Mouse (Mus musculus): ENCODE results near the gene Herc1. TPM values are rescaled to one million over a fixed set of nuclear protein-coding genes. Genes with fewer than 3 reads are reported as not detected.

The Herc1 gene
- 49.6 and 52.8 TPM in 2 replicates for polyA plus RNA-seq (2015; fragmentation: Nextera tagmentation; extraction: Ambion mirVana)

DNA sequence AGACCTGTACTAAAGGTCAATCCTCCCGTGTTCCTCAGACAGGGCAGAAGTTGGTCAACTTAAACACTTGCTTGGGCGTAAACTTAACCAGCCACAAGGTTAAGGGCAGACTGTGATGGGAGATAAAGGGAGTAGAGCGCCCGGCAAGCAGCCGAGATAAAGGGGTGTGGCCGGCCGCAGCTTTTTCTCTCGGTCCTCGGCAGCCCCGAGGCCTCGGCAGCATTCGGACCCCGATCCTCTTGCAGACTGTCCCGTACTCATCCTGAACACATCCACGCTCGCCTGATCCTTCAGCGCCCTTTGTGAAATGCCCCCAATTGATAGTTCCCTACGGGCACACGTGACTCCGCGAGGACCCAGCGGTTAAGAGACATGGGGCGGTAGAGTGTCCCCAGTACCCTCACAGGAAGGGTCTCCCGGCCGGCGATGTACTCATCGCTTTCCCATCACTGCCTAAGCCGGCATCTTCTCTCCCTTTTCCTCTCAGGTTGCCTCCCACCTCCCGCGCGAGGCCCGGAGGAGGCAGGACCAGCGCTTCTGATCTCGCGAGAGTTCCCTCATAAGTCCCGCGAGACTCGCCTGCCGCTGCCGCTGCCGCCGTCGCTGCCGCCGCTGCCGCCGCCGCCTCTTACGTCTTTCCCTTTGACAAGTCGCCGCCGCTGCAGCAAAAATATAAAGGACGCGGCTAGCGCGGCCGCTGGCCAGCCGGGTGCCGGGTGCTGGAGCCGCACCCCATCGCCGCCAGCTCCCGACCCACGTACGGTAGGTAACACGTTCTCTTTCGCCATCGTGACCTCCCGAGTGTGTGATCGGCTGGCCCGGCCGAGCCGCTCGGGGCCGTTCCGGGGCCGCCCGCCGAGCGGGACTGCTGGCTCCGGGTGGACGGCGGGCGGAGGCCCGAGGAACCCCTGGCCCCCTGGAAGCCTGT lies at the start of gene Herc1:
TSS of gene Herc1 (plus strand) at position 591 of the 928 bp plus-strand sequence.
- peak within 1 kb of the TSS; percentile 96 for H3K4me3 ChIP-seq (replicated peaks)
- WGBS: under 1% methylated on average over 74 of the region's 85 CpGs
- H3K36me3 ChIP-seq: no peaks in the 10 kb centered on the region
- no peaks in the 10 kb centered on the region for H3K27me3 ChIP-seq
- H3K9me3 ChIP-seq: no peaks in the 10 kb centered on the region
- peak within 1 kb of the TSS; percentile 98 for H3K27ac ChIP-seq
- H3K4me2 ChIP-seq (replicated peaks): peak within 1 kb of the TSS; percentile 83
- H3K4me1 ChIP-seq (replicated peaks): peaks cover 25% of the 10 kb centered on the region
- H3K9ac ChIP-seq (replicated peaks): peak within 1 kb of the TSS; percentile 99
- ATAC-seq: peak; percentile 94

DNA sequence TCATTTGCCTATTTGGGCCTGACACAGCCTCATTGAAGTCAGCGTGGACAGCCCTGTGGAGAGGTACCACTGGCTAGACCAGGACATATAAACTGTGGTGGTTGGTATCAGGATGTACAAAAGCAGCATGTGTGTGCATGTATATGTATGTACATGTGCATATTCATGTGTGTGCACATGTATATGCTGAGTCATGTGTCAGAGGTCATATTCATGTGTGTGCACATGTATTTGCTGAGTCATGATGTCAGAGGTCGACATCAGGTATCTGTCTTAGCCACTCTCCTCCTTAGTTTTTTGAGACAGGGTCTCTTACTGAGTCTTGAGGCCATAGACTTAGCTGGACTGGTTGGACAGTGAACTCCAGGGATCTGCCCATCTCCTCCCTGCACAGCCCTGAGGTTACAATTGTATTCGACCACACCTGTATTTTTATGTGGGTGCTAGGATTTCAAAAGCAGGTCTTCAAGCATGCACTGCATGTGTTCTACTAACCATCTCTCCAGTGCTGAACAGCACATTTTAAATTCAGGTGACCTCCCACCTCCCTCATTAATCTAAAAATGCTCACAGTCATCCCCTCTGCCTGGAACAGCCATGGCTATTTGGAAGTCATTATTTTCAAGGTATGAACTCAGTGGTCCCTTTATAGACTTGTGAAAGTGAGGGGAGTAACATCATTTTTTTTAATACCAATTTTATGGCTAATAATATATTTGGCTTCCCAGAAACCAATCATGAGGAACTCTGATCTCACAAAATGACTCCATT lies 45.7 kb upstream of the Herc1 start:
- WGBS: 92% methylated on average over 3 of the region's 3 CpGs
- ATAC-seq: no peak
- no peak overlapping the region for H3K4me2 ChIP-seq (replicated peaks)
- peaks cover 14% of the 10 kb centered on the region for H3K4me1 ChIP-seq (replicated peaks)
- H3K4me3 ChIP-seq (replicated peaks): no peak overlapping the region
- no peak overlapping the region for H3K27ac ChIP-seq
- H3K9ac ChIP-seq (replicated peaks): no peak overlapping the region
- H3K27me3 ChIP-seq: no peaks in the 10 kb centered on the region
- no peaks in the 10 kb centered on the region for H3K36me3 ChIP-seq
- H3K9me3 ChIP-seq: no peaks in the 10 kb centered on the region

DNA sequence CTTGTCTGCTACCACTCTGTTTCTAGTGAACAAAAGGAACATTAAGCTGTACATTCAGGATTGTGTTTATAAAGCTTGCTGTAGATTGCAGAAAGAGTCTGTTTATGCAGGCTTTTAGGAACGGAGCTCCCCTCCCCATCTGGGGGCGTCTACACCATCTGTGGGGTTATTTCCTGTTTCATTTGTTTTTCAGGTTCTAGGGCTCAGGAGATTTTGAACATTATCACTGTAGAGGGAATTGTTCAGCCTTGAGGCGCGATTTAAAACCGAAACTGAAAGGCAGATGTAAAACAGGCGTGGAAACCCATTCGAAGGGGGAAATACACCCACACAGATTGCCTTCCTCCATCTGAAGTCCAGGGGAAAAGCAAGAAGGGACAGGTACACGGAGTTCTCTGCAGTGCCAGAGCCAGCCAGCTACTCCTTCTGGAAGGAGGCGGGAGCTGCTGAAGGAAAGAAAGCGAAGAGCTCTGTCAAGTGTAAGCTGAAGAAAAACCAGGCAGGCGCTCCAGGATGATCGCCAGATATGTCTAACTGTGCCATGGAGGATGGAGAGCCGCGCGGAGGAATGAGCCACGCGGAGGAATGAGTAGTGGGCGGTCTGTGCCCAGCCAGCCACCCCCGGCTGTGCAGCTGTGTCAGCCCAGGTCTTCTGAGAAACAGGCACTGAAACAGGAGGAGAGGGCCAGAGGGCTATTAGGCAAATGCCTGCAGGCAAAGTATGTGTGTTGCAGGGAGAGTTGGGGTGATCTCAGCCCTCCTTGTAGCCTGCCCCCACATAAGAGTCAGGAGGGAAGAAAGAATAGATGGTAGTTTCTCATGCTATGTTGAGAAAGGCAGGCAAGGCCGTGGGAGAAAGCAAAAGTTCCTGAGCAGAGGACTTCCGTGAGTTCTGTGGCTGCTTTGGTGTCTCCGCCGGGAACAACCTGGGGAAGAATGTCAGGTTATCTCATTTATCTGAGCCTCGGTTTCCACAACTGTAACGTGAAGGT lies 44.8 kb upstream of the Herc1 start:
- 58% methylated on average over 25 of the region's 25 CpGs for WGBS
- Histone ChIP-seq H3K27me3 (no peaks in the 10 kb centered on the region), H3K36me3 (no peaks in the 10 kb centered on the region), H3K4me3 (replicated peaks) (no peak overlapping the region), H3K9ac (replicated peaks) (peak overlapping the region; percentile 29; the same call in 1 of the 2 replicates), H3K9me3 (no peaks in the 10 kb centered on the region), H3K27ac (peak overlapping the region; percentile 40; the same call in 1 of the 2 replicates), H3K4me1 (replicated peaks) (peaks cover 14% of the 10 kb centered on the region), H3K4me2 (replicated peaks) (peak overlapping the region; percentile 30)
- ATAC-seq: peak; percentile 53; the same call in 1 of the 2 replicates

DNA sequence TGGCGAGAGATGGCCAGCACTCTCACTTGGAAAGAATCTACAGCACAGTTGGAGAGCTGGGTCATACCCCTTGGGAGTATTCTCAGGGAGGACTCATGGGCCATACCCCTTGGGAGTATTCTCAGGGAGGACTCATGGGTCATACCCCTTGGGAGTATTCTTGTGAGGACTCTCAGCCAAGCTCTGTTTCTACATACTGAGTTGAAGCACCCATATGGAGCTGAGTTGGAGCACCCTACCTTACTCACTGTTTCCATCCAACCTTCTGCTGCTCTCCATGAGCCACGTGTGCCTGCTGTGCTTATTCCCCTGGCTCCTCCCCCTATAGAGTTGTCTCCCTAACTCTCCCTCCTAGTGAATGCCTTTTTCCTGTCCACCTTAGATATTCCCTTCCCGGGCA lies 43.8 kb upstream of the Herc1 start:
- no peak overlapping the region for H3K27ac ChIP-seq
- H3K4me2 ChIP-seq (replicated peaks): no peak overlapping the region
- H3K9me3 ChIP-seq: no peaks in the 10 kb centered on the region
- no peaks in the 10 kb centered on the region for H3K27me3 ChIP-seq
- H3K4me1 ChIP-seq (replicated peaks): peaks cover 14% of the 10 kb centered on the region
- no peak for ATAC-seq
- no peaks in the 10 kb centered on the region for H3K36me3 ChIP-seq
- H3K9ac ChIP-seq (replicated peaks): no peak overlapping the region
- no peak overlapping the region for H3K4me3 ChIP-seq (replicated peaks)
- WGBS: 81% methylated on average over 3 of the region's 3 CpGs

DNA sequence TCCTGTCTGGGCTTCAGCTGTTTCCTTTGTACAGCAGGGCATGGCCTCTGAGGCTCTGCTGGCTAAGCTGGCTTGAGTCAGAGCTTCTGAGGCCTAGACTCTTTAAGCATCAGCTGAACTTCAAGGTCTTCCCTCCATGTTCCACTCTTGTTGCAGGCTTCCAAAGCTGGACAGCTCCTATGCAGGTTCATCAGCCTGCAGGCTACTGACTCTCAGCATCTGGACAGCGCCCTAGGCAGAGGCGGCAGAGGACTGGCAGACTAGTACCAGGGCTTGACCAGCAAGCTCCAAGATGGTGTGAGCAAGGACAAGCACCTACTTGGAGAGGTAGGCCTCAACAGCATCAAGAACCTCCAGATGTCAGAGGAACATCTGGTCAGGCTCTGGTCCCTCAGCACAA lies 42.9 kb upstream of the Herc1 start:
- no peak for ATAC-seq
- H3K4me2 ChIP-seq (replicated peaks): no peak overlapping the region
- no peaks in the 10 kb centered on the region for H3K9me3 ChIP-seq
- H3K9ac ChIP-seq (replicated peaks): no peak overlapping the region
- no peaks in the 10 kb centered on the region for H3K27me3 ChIP-seq
- H3K4me1 ChIP-seq (replicated peaks): peaks cover 14% of the 10 kb centered on the region
- H3K4me3 ChIP-seq (replicated peaks): no peak overlapping the region
- no peak overlapping the region for H3K27ac ChIP-seq
- whole genome bisulfite sequencing: 47% methylated on average over 2 of the region's 2 CpGs
- no peaks in the 10 kb centered on the region for H3K36me3 ChIP-seq

DNA sequence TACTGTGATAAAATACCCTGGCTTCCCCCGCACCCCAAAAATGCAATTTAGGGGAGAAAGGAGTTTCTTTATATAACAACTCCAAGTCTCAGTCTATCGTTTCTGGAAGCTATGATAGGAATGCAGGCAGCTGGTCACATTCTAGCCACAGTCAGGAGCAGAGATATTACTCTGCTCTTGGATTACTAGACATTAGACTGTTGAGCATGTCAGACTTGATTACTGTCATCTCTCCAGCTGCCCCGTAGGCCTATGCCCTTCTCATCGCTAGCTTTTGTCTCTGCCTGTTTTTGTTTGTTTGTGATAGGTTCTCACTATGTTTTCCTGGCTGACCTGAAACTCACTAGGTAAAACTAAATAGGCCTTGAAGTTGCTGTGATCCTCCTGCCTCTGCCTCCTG lies 41.5 kb upstream of the Herc1 start:
- H3K27me3 ChIP-seq: no peaks in the 10 kb centered on the region
- H3K27ac ChIP-seq: no peak overlapping the region
- WGBS: 76% methylated on average over 4 of the region's 4 CpGs
- H3K4me1 ChIP-seq (replicated peaks): peaks cover 14% of the 10 kb centered on the region
- H3K4me3 ChIP-seq (replicated peaks): no peak overlapping the region
- H3K9me3 ChIP-seq: no peaks in the 10 kb centered on the region
- no peak for ATAC-seq
- no peaks in the 10 kb centered on the region for H3K36me3 ChIP-seq
- no peak overlapping the region for H3K4me2 ChIP-seq (replicated peaks)
- H3K9ac ChIP-seq (replicated peaks): no peak overlapping the region

DNA sequence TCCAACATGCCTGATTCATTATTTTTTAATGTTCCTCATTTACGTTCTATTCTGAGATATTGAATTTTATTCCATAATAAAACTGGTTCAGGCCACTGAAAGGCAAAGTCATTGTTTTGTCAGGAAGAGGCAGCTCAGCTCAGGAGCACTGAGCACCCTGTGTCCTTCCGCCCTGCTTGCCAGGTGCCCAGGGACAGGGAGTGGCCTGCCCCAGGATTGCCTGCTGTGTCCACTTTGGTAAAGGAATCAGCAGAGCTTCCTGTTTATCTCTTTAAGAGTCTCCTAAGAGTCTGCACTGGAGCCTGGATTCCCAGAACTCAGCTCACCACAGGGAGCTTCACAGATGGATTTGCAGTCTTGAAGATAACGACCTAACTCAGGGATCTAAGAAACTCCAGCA lies 38.8 kb upstream of the Herc1 start:
- no peaks in the 10 kb centered on the region for H3K36me3 ChIP-seq
- ATAC-seq: no peak
- no peak overlapping the region for H3K9ac ChIP-seq (replicated peaks)

DNA sequence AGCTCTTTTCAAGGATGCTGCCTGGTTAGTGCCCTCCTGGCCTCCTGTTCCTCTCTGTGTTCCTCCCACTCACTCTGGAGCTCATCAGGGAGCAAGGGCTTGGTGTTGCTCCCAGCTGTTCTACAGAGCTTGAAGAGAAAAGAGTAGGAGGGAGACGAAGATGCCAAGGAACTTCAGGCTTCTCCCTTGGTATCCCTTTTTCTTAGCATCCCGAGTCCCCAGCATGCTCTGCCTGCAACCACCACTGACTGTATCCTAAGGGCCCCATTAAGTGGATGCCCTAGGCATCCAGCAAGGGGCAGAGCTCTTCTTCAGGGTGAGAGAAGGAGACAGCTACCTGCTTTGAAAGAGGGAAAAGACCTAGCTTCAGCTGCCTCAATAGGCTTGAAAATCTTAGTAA lies 33.6 kb upstream of the Herc1 start:
- 81% methylated on average over 2 of the region's 2 CpGs for WGBS
- no peak overlapping the region for H3K4me3 ChIP-seq (replicated peaks)
- H3K4me2 ChIP-seq (replicated peaks): no peak overlapping the region
- ATAC-seq: no peak
- H3K27me3 ChIP-seq: no peaks in the 10 kb centered on the region
- no peaks in the 10 kb centered on the region for H3K4me1 ChIP-seq (replicated peaks)
- H3K9me3 ChIP-seq: no peaks in the 10 kb centered on the region
- no peak overlapping the region for H3K9ac ChIP-seq (replicated peaks)
- H3K27ac ChIP-seq: no peak overlapping the region
- no peaks in the 10 kb centered on the region for H3K36me3 ChIP-seq

More for the DNA sequence above, 38.8 kb upstream of the Herc1 start:
- no peak overlapping the region for H3K4me2 ChIP-seq (replicated peaks)
- H3K27ac ChIP-seq: no peak overlapping the region
- H3K4me1 ChIP-seq (replicated peaks): no peaks in the 10 kb centered on the region
- H3K4me3 ChIP-seq (replicated peaks): no peak overlapping the region
- no peaks in the 10 kb centered on the region for H3K9me3 ChIP-seq
- WGBS: 55% methylated on average over 3 of the region's 3 CpGs
- H3K27me3 ChIP-seq: no peaks in the 10 kb centered on the region

DNA sequence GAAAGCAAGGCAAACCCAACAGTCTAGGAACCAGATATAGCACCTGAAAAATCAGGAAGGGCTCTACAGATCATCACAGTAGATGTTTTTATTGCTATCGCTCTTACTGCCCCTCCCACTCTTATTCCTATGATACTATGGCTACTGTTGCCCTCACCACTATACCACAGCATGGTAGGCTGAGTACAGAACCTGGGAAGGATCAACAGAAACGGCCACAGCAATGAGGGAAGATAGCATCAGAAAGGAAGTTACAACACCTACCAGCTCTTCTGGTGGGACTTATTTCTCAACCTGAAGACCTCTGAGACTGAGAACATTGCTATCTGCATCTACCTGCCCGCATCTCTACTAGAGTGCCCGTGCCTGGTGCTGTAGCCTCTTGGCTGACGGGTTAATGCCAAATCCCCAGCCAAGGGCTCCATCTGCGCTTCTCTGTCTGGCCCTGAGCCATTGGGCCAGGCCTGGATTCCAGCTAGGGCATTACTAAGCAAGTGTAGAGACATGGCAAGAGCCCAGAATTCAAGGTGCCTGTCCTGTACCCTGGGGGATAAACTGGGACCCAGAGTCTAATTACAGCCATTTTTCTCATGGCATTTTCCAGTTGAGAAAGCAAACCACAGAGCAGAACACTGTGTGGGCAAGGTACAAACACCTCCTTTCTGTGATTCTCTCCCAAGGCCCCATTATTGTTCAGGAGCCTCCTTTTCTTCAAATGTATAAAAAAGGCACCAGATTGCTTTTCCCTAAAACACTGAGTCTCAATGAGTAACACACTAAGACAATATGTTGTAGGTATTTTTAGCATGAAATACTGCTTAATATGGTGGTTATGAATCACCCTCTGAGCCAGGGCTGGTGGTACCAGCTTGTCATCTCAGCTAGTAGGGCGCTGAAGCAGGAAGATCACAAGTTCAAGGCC lies 28.0 kb upstream of the Herc1 start:
- H3K36me3 ChIP-seq: no peaks in the 10 kb centered on the region
- H3K9me3 ChIP-seq: no peaks in the 10 kb centered on the region
- no peaks in the 10 kb centered on the region for H3K27me3 ChIP-seq
- H3K4me3 ChIP-seq (replicated peaks): no peak overlapping the region
- no peak overlapping the region for H3K4me2 ChIP-seq (replicated peaks)
- WGBS: 87% methylated on average over 7 of the region's 7 CpGs
- no peaks in the 10 kb centered on the region for H3K4me1 ChIP-seq (replicated peaks)
- no peak overlapping the region for H3K9ac ChIP-seq (replicated peaks)
- H3K27ac ChIP-seq: no peak overlapping the region
- ATAC-seq: no peak

DNA sequence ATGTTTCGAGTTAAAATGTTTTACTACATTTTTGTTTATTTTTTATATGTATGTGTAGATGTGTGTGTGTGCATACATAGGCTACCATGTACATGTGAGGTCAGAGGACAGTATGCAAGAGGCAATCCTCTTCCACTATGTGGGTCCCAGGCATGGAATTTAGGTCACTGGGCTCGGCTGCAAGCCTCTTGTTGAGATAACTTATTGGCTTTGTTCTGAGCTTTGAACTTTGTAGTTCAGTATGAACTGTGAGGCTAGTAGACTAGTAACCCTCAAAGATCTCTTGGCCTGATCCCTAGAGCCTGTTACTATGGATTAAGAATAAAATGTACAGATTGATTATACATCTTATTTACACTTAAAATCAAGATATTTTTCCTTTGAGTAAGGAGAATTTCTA lies 23.4 kb upstream of the Herc1 start:
- Histone ChIP-seq H3K4me2 (replicated peaks) (no peak overlapping the region), H3K9me3 (no peaks in the 10 kb centered on the region), H3K27ac (no peak overlapping the region), H3K9ac (replicated peaks) (no peak overlapping the region), H3K4me1 (replicated peaks) (no peaks in the 10 kb centered on the region), H3K36me3 (no peaks in the 10 kb centered on the region), H3K4me3 (replicated peaks) (no peak overlapping the region), H3K27me3 (no peaks in the 10 kb centered on the region)
- WGBS: 75% methylated on average over 2 of the region's 2 CpGs
- no peak for ATAC-seq

DNA sequence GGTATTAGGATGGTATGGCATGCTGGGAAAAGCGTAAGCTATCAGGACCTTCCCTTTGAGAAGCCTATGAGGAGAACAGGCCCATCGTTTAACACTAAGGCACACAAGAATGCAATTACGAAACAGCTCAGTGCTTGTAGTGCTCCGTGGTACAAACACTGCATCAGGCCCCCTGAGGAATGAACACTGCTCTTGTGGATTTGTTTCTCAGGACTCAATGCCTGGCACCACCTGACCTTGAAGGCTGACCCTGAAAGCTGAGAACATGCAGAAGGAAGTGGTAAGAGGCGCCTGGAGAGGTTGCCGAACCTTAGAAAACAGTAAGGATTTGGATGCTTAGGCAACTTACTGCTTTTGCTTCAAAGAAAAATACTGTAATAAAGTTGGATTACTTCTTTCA lies 20.8 kb upstream of the Herc1 start:
- ATAC-seq: no peak
- WGBS: 56% methylated on average over 6 of the region's 6 CpGs
- H3K36me3 ChIP-seq: no peaks in the 10 kb centered on the region
- H3K4me2 ChIP-seq (replicated peaks): no peak overlapping the region
- no peaks in the 10 kb centered on the region for H3K27me3 ChIP-seq
- no peaks in the 10 kb centered on the region for H3K4me1 ChIP-seq (replicated peaks)
- no peak overlapping the region for H3K27ac ChIP-seq
- no peak overlapping the region for H3K9ac ChIP-seq (replicated peaks)
- H3K4me3 ChIP-seq (replicated peaks): no peak overlapping the region
- no peaks in the 10 kb centered on the region for H3K9me3 ChIP-seq
